Mouse (Mus musculus): ENCODE measurements at regions not wholly inside any gene's neighbourhood (a gene's known extent, or its start where the extent isn't known, plus 50 kb on each side); places are given as distances from the start of the nearest gene placed in this dataset.

DNA sequence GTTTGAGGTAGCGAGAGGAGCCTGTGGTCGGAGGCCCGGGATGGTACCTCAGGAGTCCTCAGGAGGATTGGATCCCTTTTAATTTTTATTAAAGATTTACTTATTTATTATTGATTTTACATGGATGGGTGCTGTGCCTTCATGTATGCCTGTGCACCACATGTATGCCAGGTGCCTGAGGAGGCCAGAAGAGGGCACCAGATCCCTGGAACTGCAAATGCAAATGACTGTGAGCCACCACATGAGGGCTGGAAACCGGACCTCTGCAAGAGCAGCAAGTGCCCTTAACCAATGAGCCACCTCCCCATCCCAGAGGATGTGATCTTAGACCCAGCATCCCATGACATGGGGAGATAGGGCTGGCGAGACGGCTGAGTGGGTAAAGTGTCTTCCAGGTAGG lies 76.3 kb upstream of the Kcng1 start:
- no peak for TF ChIP-seq TCF12 (IDR thresholded peaks at IDR 0.05; ENCODE audit: insufficient read depth, poor library complexity, severe bottlenecking)
- TF ChIP-seq MYOD1 (IDR thresholded peaks at IDR 0.05; ENCODE audit: control insufficient read depth in 1 of 3, insufficient read length in 2 of 3, low read depth in 2 of 3): no peak
- no peak for TF ChIP-seq USF1 (IDR thresholded peaks at IDR 0.05; ENCODE audit: low read depth)
- TF ChIP-seq POLR2A (IDR thresholded peaks at IDR 0.05; ENCODE audit: insufficient read length, low read depth): no peak
- TF ChIP-seq POLR2AphosphoS2 (IDR thresholded peaks at IDR 0.05; ENCODE audit: insufficient read length, low read depth): no peak
- no peak for TF ChIP-seq MAX (IDR thresholded peaks at IDR 0.05; ENCODE audit: low read depth)
- no peak for TF ChIP-seq MYOG (IDR thresholded peaks at IDR 0.05; ENCODE audit: control insufficient read depth in 1 of 3, insufficient read depth in 1 of 3, insufficient read length in 2 of 3, low read depth in 2 of 3)
